Mouse (Mus musculus) megakaryocyte-erythroid progenitor cell, adult 5-6 weeks (primary cell): Measurements from ENCODE around the gene Narfl. TPM values are rescaled to one million over a fixed set of nuclear protein-coding genes. Genes with fewer than 3 reads are reported as not detected.
A peak's percentile ranks its signal among the peaks of the same experiment; 100 is the strongest.

Experiments
- ATAC-seq: replicated peaks from 2 replicates; pipeline ENCODE4 v1.8.0; 2016; ENCODE audit warnings: mild to moderate bottlenecking, inconsistent platforms; ENCODE audit not compliant: severe bottlenecking, poor library complexity, low FRiP score, low TSS enrichment
- total RNA-seq, 2 experiments: library from RNA; stranded (forward) in 1 of 2; stranded (reverse) in 1 of 2; fragments of 200-1000, 215-1000 nt in 1 of 2; fragments of >200 nt in 1 of 2; fragmentation: Nextera tagmentation in 1 of 2; gene quantifications; 2 replicates each; pipeline ENCODE4 v1.2.3; 2014 to 2017

Narfl gene
- total RNA-seq, 2 experiments from 2014 or later = 20.4 to 23.8 TPM

- ATAC-seq = no peak
These were observed 52.5 kb downstream of the Narfl start for GRCm38 (mm10) chr17:25825984-25826570.

- no peak for ATAC-seq
These were observed 53.4 kb downstream of the Narfl start for GRCm38 (mm10) chr17:25827011-25827410.

GRCm38 (mm10) chr17:25827546-25828222 lies 54.1 kb downstream of the Narfl start:
- ATAC-seq = no peak

- no peak for ATAC-seq
These were observed 54.6 kb downstream of the Narfl start for GRCm38 (mm10) chr17:25828223-25828594.

- peak; percentile 41 for ATAC-seq
These were observed 55.4 kb downstream of the Narfl start, which contains the start of gene Jmjd8 for GRCm38 (mm10) chr17:25828712-25829557. Jmjd8 (plus strand) TSS chr17:25828867.

GRCm38 (mm10) chr17:25829558-25830017 lies 56.0 kb downstream of the Narfl start:
- ATAC-seq = no peak

- no peak for ATAC-seq
These were observed 56.7 kb downstream of the Narfl start for GRCm38 (mm10) chr17:25830200-25830753.

GRCm38 (mm10) chr17:25830806-25831431 lies 57.3 kb downstream of the Narfl start:
- ATAC-seq = no peak

GRCm38 (mm10) chr17:25831451-25832281 lies 58.1 kb downstream of the Narfl start:
- no peak for ATAC-seq

- ATAC-seq = peak; percentile 72
These were observed 59.1 kb downstream of the Narfl start for GRCm38 (mm10) chr17:25832436-25833290.

Other genes starting within 250 kb of the Narfl start
- gene Sox8, start 203.1 kb upstream of the Narfl start, total RNA-seq (2014; fragmentation: Nextera tagmentation) = not detected in 2 replicates
- not detected in 2 replicates for gene Sox8, start 203.1 kb upstream of the Narfl start, total RNA-seq (2017)
- 17.6 and 24.2 TPM in 2 replicates for gene Lmf1, start 194.7 kb upstream of the Narfl start, total RNA-seq (2014; fragmentation: Nextera tagmentation)
- gene Lmf1, start 194.7 kb upstream of the Narfl start, total RNA-seq (2017) = 3.2 and 4.8 TPM in 2 replicates
- gene Gng13, start 56.6 kb upstream of the Narfl start, total RNA-seq (2014; fragmentation: Nextera tagmentation) = not detected in 2 replicates
- gene Gng13, start 56.6 kb upstream of the Narfl start, total RNA-seq (2017) = not detected in 2 replicates
- 59.0 and 65.4 TPM in 2 replicates for gene Chtf18, start 46.4 kb upstream of the Narfl start, total RNA-seq (2014; fragmentation: Nextera tagmentation)
- 39.0 and 53.3 TPM in 2 replicates for gene Chtf18, start 46.4 kb upstream of the Narfl start, total RNA-seq (2017)
- gene Rpusd1, start 46.1 kb upstream of the Narfl start, total RNA-seq (2014; fragmentation: Nextera tagmentation) = 14.9 and 17.8 TPM in 2 replicates
- 1.8 and 2.1 TPM in 2 replicates for gene Rpusd1, start 46.1 kb upstream of the Narfl start, total RNA-seq (2017)
- gene Mslnl, start 37.7 kb upstream of the Narfl start, total RNA-seq (2014; fragmentation: Nextera tagmentation) = not detected in 2 replicates
- not detected in 2 replicates for gene Mslnl, start 37.7 kb upstream of the Narfl start, total RNA-seq (2017)
- not detected in 2 replicates for gene Msln, start 19.4 kb upstream of the Narfl start, total RNA-seq (2014; fragmentation: Nextera tagmentation)
- not detected in 2 replicates for gene Msln, start 19.4 kb upstream of the Narfl start, total RNA-seq (2017)
- gene Haghl, start 11.9 kb downstream of the Narfl start, total RNA-seq (2014; fragmentation: Nextera tagmentation) = 10.7 and 18.1 TPM in 2 replicates
- 11.8 and 15.7 TPM in 2 replicates for gene Haghl, start 11.9 kb downstream of the Narfl start, total RNA-seq (2017)
- 1.2 TPM in 1 of 2 replicates, not detected in the other for gene Ccdc78, start 12.8 kb downstream of the Narfl start, total RNA-seq (2014; fragmentation: Nextera tagmentation)
- 0.15 TPM in 1 of 2 replicates, not detected in the other for gene Ccdc78, start 12.8 kb downstream of the Narfl start, total RNA-seq (2017)
- 62.4 and 172 TPM in 2 replicates for gene Fam173a, start 19.1 kb downstream of the Narfl start, total RNA-seq (2014; fragmentation: Nextera tagmentation)
- gene Fam173a, start 19.1 kb downstream of the Narfl start, total RNA-seq (2017) = 11.1 and 21.4 TPM in 2 replicates
- 19.1 TPM in 1 of 2 replicates, not detected in the other for gene AC134908.4, start 21.9 kb downstream of the Narfl start, total RNA-seq (2014; fragmentation: Nextera tagmentation)
- not detected in 2 replicates for gene AC134908.4, start 21.9 kb downstream of the Narfl start, total RNA-seq (2017)
- 20.6 and 22.9 TPM in 2 replicates for gene Metrn, start 23.4 kb downstream of the Narfl start, total RNA-seq (2014; fragmentation: Nextera tagmentation)
- 11.3 and 15.5 TPM in 2 replicates for gene Metrn, start 23.4 kb downstream of the Narfl start, total RNA-seq (2017)
- gene Fbxl16, start 35.3 kb downstream of the Narfl start, total RNA-seq (2014; fragmentation: Nextera tagmentation) = 0.26 TPM in 1 of 2 replicates, not detected in the other
- gene Fbxl16, start 35.3 kb downstream of the Narfl start, total RNA-seq (2017) = not detected in 2 replicates
- gene Wdr24, start 49.9 kb downstream of the Narfl start, total RNA-seq (2014; fragmentation: Nextera tagmentation) = 16.6 and 33.3 TPM in 2 replicates
- gene Wdr24, start 49.9 kb downstream of the Narfl start, total RNA-seq (2017) = 15.5 and 17.2 TPM in 2 replicates
- 20.1 and 31.7 TPM in 2 replicates for gene Jmjd8, start 55.1 kb downstream of the Narfl start, total RNA-seq (2014; fragmentation: Nextera tagmentation)
- 19.5 and 21.5 TPM in 2 replicates for gene Jmjd8, start 55.1 kb downstream of the Narfl start, total RNA-seq (2017)
- 89.4 and 112 TPM in 2 replicates for gene Stub1, start 59.6 kb downstream of the Narfl start, total RNA-seq (2014; fragmentation: Nextera tagmentation)
- gene Stub1, start 59.6 kb downstream of the Narfl start, total RNA-seq (2017) = 77.6 and 77.7 TPM in 2 replicates
- 0.50 and 2.0 TPM in 2 replicates for gene Rhbdl1, start 63.5 kb downstream of the Narfl start, total RNA-seq (2014; fragmentation: Nextera tagmentation)
- 0.30 and 0.47 TPM in 2 replicates for gene Rhbdl1, start 63.5 kb downstream of the Narfl start, total RNA-seq (2017)
- 1.7 and 6.4 TPM in 2 replicates for gene Gm20683, start 68.0 kb downstream of the Narfl start, total RNA-seq (2014; fragmentation: Nextera tagmentation)
- not detected in 2 replicates for gene Gm20683, start 68.0 kb downstream of the Narfl start, total RNA-seq (2017)
- 51.2 and 54.8 TPM in 2 replicates for gene Rhot2, start 71.1 kb downstream of the Narfl start, total RNA-seq (2014; fragmentation: Nextera tagmentation)
- gene Rhot2, start 71.1 kb downstream of the Narfl start, total RNA-seq (2017) = 21.3 and 27.4 TPM in 2 replicates
- gene Wdr90, start 87.7 kb downstream of the Narfl start, total RNA-seq (2014; fragmentation: Nextera tagmentation) = 43.3 and 47.4 TPM in 2 replicates
- 4.6 and 10.0 TPM in 2 replicates for gene Wdr90, start 87.7 kb downstream of the Narfl start, total RNA-seq (2017)
- 87.4 and 109 TPM in 2 replicates for gene Mcrip2, start 95.0 kb downstream of the Narfl start, total RNA-seq (2014; fragmentation: Nextera tagmentation)
- gene Mcrip2, start 95.0 kb downstream of the Narfl start, total RNA-seq (2017) = 35.6 and 40.8 TPM in 2 replicates
- gene Mettl26, start 101.3 kb downstream of the Narfl start, total RNA-seq (2014; fragmentation: Nextera tagmentation) = 26.3 and 37.6 TPM in 2 replicates
- 9.3 and 19.8 TPM in 2 replicates for gene Mettl26, start 101.3 kb downstream of the Narfl start, total RNA-seq (2017)
- gene Wfikkn1, start 107.1 kb downstream of the Narfl start, total RNA-seq (2014; fragmentation: Nextera tagmentation) = 0.87 TPM in 1 of 2 replicates, not detected in the other
- gene Wfikkn1, start 107.1 kb downstream of the Narfl start, total RNA-seq (2017) = 0.19 and 1.4 TPM in 2 replicates
- 2.4 and 8.9 TPM in 2 replicates for gene Rab40c, start 146.0 kb downstream of the Narfl start, total RNA-seq (2014; fragmentation: Nextera tagmentation)
- gene Rab40c, start 146.0 kb downstream of the Narfl start, total RNA-seq (2017) = 7.9 and 30.2 TPM in 2 replicates
- 211 and 231 TPM in 2 replicates for gene Pigq, start 171.2 kb downstream of the Narfl start, total RNA-seq (2014; fragmentation: Nextera tagmentation)
- 102 and 156 TPM in 2 replicates for gene Pigq, start 171.2 kb downstream of the Narfl start, total RNA-seq (2017)
- not detected in 2 replicates for gene Nhlrc4, start 171.2 kb downstream of the Narfl start, total RNA-seq (2014; fragmentation: Nextera tagmentation)
- gene Nhlrc4, start 171.2 kb downstream of the Narfl start, total RNA-seq (2017) = not detected in 2 replicates
- gene A930017K11Rik, start 178.8 kb downstream of the Narfl start, total RNA-seq (2014; fragmentation: Nextera tagmentation) = not detected in 2 replicates
- 0.05 TPM in 1 of 2 replicates, not detected in the other for gene A930017K11Rik, start 178.8 kb downstream of the Narfl start, total RNA-seq (2017)
- 14.8 and 18.4 TPM in 2 replicates for gene Capn15, start 212.0 kb downstream of the Narfl start, total RNA-seq (2014; fragmentation: Nextera tagmentation)
- 1.7 and 3.5 TPM in 2 replicates for gene Capn15, start 212.0 kb downstream of the Narfl start, total RNA-seq (2017)